Mouse (Mus musculus) adrenal gland, postnatal 25 days (tissue): ENCODE measurements around the gene Olfr1275. TPM values are rescaled to one million over a fixed set of nuclear protein-coding genes. Genes with fewer than 3 reads are reported as not detected.

Experiments used
- DNase-seq: peaks from one replicate; pipeline ENCODE4 v3.0.0; 2021; ENCODE audit warnings: mixed read lengths
- long read RNA-seq: library from polyadenylated mRNA; stranded (forward); transcript quantifications from one replicate; pipeline ENCODE4 v2.0.0, GENCODE M21; 2021
- total RNA-seq: library from RNA; stranded (reverse); gene quantifications from 2 replicates; pipeline ENCODE4 v1.2.3, GENCODE M21; 2021

Olfr1275 gene
- not detected in 2 replicates for total RNA-seq
- long read RNA-seq, result 0 reads

DNA sequence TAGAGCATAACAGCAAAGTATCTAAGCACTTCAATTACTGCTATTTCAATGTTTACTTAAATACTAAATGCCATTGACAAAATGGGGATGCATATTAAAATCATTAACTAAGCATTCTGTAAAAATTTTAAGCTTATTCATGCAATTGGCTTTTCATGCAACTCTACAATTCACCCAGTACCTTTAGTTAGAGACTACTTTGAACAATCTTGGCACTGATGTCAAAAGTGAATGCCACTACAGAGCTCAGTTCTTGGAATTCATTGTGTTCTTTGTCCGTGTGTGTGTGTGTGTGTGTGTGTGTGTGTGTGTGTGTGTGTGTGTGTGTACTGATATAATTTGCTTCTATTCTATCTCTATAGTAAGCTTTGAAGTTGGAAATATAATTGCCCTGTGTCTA is at the start of gene Olfr1275:
Olfr1275 (minus strand) TSS at position 101 of the 400 bp plus-strand sequence.
- no peak for DNase-seq

DNA sequence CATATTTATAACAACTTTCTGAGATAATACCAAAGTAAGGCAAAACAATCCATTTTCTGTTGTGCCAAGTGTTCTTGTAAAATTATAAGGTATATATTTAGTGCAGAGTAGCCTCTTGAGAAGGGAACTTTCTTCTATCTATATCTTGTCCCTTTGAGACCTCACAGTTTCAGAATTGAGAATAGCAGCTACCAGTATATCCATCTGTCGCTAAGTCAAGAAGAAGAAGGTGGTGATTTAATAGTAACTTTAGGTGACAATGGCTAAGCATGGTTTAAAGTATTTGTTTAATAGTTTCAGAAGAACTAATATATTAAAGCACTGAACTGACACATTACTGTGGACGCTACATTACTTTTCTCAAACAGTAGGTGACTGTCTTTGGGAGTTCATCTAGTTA is 38.9 kb upstream of the Olfr1275 start, which contains the start of gene Olfr1277:
Olfr1277 (minus strand) TSS at position 101 of the 400 bp plus-strand sequence.
- DNase-seq, result no peak

- no peak for DNase-seq
Measured at GRCm38 (mm10) chr2:111254216-111254615, 19.1 kb upstream of the Olfr1275 start, which contains the start of gene Olfr1276. Gene Olfr1276 (plus strand): TSS chr2:111254516.

GRCm38 (mm10) chr2:111229502-111229901 is 5.6 kb downstream of the Olfr1275 start, which contains the start of gene 4930430A15Rik:
Gene 4930430A15Rik (minus strand): TSS chr2:111229602.
- DNase-seq, result no peak

DNA sequence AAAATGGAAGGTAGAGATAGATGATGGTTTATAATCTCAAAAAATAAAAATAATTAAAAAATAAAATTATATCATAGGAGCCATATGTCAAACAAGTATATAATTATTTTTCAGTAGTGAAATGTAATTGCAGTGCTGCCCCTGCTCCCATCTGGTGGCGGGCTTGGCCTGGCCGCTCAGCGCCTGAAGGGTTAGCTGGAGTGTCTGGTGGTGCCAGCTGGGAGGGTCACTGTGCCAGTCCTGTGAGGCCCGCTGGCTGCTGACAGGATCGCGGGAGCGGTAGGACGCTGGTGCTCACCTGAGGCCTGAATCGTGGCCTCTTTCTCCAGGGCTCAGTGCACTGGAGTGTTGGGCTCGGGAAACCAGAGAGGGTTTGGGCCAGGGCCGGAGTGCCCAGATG is 53.0 kb downstream of the Olfr1275 start:
- DNase-seq, result no peak

Other genes starting within 250 kb of the Olfr1275 start
- gene Gm13941, start 129.3 kb downstream of the Olfr1275 start, total RNA-seq, result not detected in 2 replicates
- not detected in 2 replicates for gene Gm15130, start 82.3 kb downstream of the Olfr1275 start, total RNA-seq
- not detected in 2 replicates for gene 4930430A15Rik, start 5.7 kb downstream of the Olfr1275 start, total RNA-seq
- gene Olfr1276, start 19.2 kb upstream of the Olfr1275 start, total RNA-seq, result not detected in 2 replicates
- not detected in 2 replicates for gene Olfr1277, start 38.8 kb upstream of the Olfr1275 start, total RNA-seq
- not detected in 2 replicates for gene Olfr1278, start 54.9 kb upstream of the Olfr1275 start, total RNA-seq
- gene Olfr1279, start 65.3 kb upstream of the Olfr1275 start, total RNA-seq, result not detected in 2 replicates
- not detected in 2 replicates for gene Olfr1280, start 78.7 kb upstream of the Olfr1275 start, total RNA-seq
- not detected in 2 replicates for gene Olfr1281, start 91.2 kb upstream of the Olfr1275 start, total RNA-seq
- gene Olfr1282, start 100.8 kb upstream of the Olfr1275 start, total RNA-seq, result not detected in 2 replicates
- not detected in 2 replicates for gene Olfr1283, start 131.5 kb upstream of the Olfr1275 start, total RNA-seq
- not detected in 2 replicates for gene Olfr1284, start 140.2 kb upstream of the Olfr1275 start, total RNA-seq
- gene Olfr1286, start 187.8 kb upstream of the Olfr1275 start, total RNA-seq, result not detected in 2 replicates
- not detected in 2 replicates for gene Olfr1287, start 213.9 kb upstream of the Olfr1275 start, total RNA-seq
- gene Olfr1288, start 238.8 kb upstream of the Olfr1275 start, total RNA-seq, result not detected in 2 replicates
- not detected in 2 replicates for gene Olfr1289, start 245.5 kb upstream of the Olfr1275 start, total RNA-seq